Comparison of ENCODE assay signal across 8 mouse cellular contexts in genomic region chr11:121261074-121261473, GRCm38 (mm10). TPM values are rescaled to one million over a fixed set of nuclear protein-coding genes. Genes with fewer than 3 reads are reported as not detected.
DNase-seq lines count a peak whose midpoint lies in the region; ATAC-seq and TF ChIP-seq lines count a peak whose summit lies in the region.

No protein-coding gene starts in this region.

- WGBS in kidney, postnatal 0 days = 34% methylated on average over 2 of the region's 2 CpGs
- 46% methylated on average over 2 of the region's 2 CpGs for WGBS in embryonic facial prominence, embryonic 11.5 days
- WGBS in intestine, embryonic 14.5 days = 57% methylated on average over 2 of the region's 2 CpGs
- 64% methylated on average over 2 of the region's 2 CpGs for WGBS in midbrain, postnatal 0 days

- H3K4me3 ChIP-seq in kidney, postnatal 0 days (replicated peaks; ENCODE audit: low read depth, low read length) = peak overlapping the region; percentile 91
- peak overlapping the region; percentile 99 for H3K4me3 ChIP-seq in embryonic facial prominence, embryonic 11.5 days (ENCODE audit: low read depth, low read length)
- H3K4me3 ChIP-seq in intestine, embryonic 14.5 days (ENCODE audit: low read depth, low read length) = peak overlapping the region; percentile 98
- H3K4me3 ChIP-seq in midbrain, postnatal 0 days (ENCODE audit: low read depth, low read length) = peak overlapping the region; percentile 97

- no peaks in the 10 kb centered on the region for H3K27me3 ChIP-seq in kidney, postnatal 0 days (ENCODE audit: insufficient read depth, low read length)
- no peaks in the 10 kb centered on the region for H3K27me3 ChIP-seq in embryonic facial prominence, embryonic 11.5 days (ENCODE audit: control insufficient read depth, insufficient read depth, low read length)
- H3K27me3 ChIP-seq in intestine, embryonic 14.5 days (replicated peaks; ENCODE audit: control insufficient read depth, insufficient read depth, low read length) = no peaks in the 10 kb centered on the region
- no peaks in the 10 kb centered on the region for H3K27me3 ChIP-seq in midbrain, postnatal 0 days (ENCODE audit: insufficient read depth, low read length)

- peak overlapping the region; percentile 97 for H3K9ac ChIP-seq in kidney, postnatal 0 days (ENCODE audit: low read depth, low read length)
- peak overlapping the region; percentile 96 for H3K9ac ChIP-seq in embryonic facial prominence, embryonic 11.5 days (replicated peaks; ENCODE audit: low read length)
- H3K9ac ChIP-seq in intestine, embryonic 14.5 days (ENCODE audit: low read length) = peak overlapping the region; percentile 96
- H3K9ac ChIP-seq in midbrain, postnatal 0 days (replicated peaks; ENCODE audit: low read length, poor library complexity, severe bottlenecking) = peak overlapping the region; percentile 98

- ATAC-seq in kidney, postnatal 0 days (replicated peaks; ENCODE audit: low FRiP score, low read depth) = no peak
- ATAC-seq in embryonic facial prominence, embryonic 11.5 days (replicated peaks; ENCODE audit: insufficient number of reproducible peaks, low FRiP score, low TSS enrichment, low read depth) = no peak
- no peak for ATAC-seq in intestine, embryonic 14.5 days (replicated peaks; ENCODE audit: low FRiP score, low TSS enrichment, low read depth)
- ATAC-seq in midbrain, postnatal 0 days (ENCODE audit: low FRiP score) = no peak

- no peaks in the 10 kb centered on the region for H3K9me3 ChIP-seq in kidney, postnatal 0 days (replicated peaks; ENCODE audit: low read length)
- no peaks in the 10 kb centered on the region for H3K9me3 ChIP-seq in embryonic facial prominence, embryonic 11.5 days (replicated peaks; ENCODE audit: control insufficient read depth, low read length)
- H3K9me3 ChIP-seq in intestine, embryonic 14.5 days (ENCODE audit: control insufficient read depth, low read length) = no peaks in the 10 kb centered on the region
- H3K9me3 ChIP-seq in midbrain, postnatal 0 days (ENCODE audit: low read length) = no peaks in the 10 kb centered on the region

- H3K36me3 ChIP-seq in kidney, postnatal 0 days (ENCODE audit: insufficient read depth, low read length) = 0 out of 2 replicates have a peak, but pooled peaks cover 7% of the 10 kb centered on the region
- H3K36me3 ChIP-seq in embryonic facial prominence, embryonic 11.5 days (replicated peaks; ENCODE audit: control insufficient read depth, insufficient read depth, low read depth, low read length) = no peaks in the 10 kb centered on the region; the same call in 1 of the 2 replicates
- peaks cover 23% of the 10 kb centered on the region; the same call in 1 of the 2 replicates for H3K36me3 ChIP-seq in intestine, embryonic 14.5 days (ENCODE audit: control insufficient read depth, insufficient read depth, low read length)
- peaks cover 4% of the 10 kb centered on the region for H3K36me3 ChIP-seq in midbrain, postnatal 0 days (ENCODE audit: insufficient read depth, low read length)

- peak overlapping the region; percentile 87 for H3K4me2 ChIP-seq in kidney, postnatal 0 days (ENCODE audit: low read length)
- peak overlapping the region; percentile 90 for H3K4me2 ChIP-seq in embryonic facial prominence, embryonic 11.5 days (ENCODE audit: low read depth, low read length)
- peak overlapping the region; percentile 62 for H3K4me2 ChIP-seq in intestine, embryonic 14.5 days (ENCODE audit: low read length)
- H3K4me2 ChIP-seq in midbrain, postnatal 0 days (ENCODE audit: low read depth, low read length, poor library complexity, severe bottlenecking) = peak overlapping the region; percentile 95

- TF ChIP-seq CTCF in kidney, postnatal 0 days (IDR thresholded peaks at IDR 0.05; ENCODE audit: low read depth) = no peak
- TF ChIP-seq CTCF in midbrain, postnatal 0 days (IDR thresholded peaks at IDR 0.05) = no peak

- H3K27ac ChIP-seq in kidney, postnatal 0 days = no peak overlapping the region
- H3K27ac ChIP-seq in embryonic facial prominence, embryonic 11.5 days (replicated peaks; ENCODE audit: low read depth, low read length) = no peak overlapping the region
- H3K27ac ChIP-seq in intestine, embryonic 14.5 days (ENCODE audit: low read depth) = no peak overlapping the region
- H3K27ac ChIP-seq in midbrain, postnatal 0 days (ENCODE audit: low read depth, low read length) = peak overlapping the region; percentile 92; the same call in 1 of the 2 replicates

- no peak for DNase-seq in kidney, postnatal 0 days (ENCODE audit: low spot score)
- no peak for DNase-seq in kidney, postnatal 36 days
- no peak for DNase-seq in embryonic facial prominence, embryonic 11.5 days (ENCODE audit: low spot score)
- no peak for DNase-seq in intestine, embryonic 14.5 days (ENCODE audit: low spot score)
- no peak for DNase-seq in midbrain, postnatal 0 days (ENCODE audit: low spot score)
- no peak for DNase-seq in layer of hippocampus, postnatal 36 days
- DNase-seq in embryo, embryonic 10.5 days (ENCODE audit: low spot score) = no peak
- no peak for DNase-seq in layer of hippocampus, postnatal 14 days (ENCODE audit: low spot score in 2 of 2)

- H3K4me1 ChIP-seq in kidney, postnatal 0 days (replicated peaks; ENCODE audit: insufficient read depth, low read length) = peaks cover 18% of the 10 kb centered on the region; the same call in 1 of the 2 replicates
- H3K4me1 ChIP-seq in embryonic facial prominence, embryonic 11.5 days (ENCODE audit: control insufficient read depth, insufficient read depth, low read length) = no peaks in the 10 kb centered on the region
- H3K4me1 ChIP-seq in intestine, embryonic 14.5 days (replicated peaks; ENCODE audit: control insufficient read depth, insufficient read depth, low read length) = peaks cover 12% of the 10 kb centered on the region
- H3K4me1 ChIP-seq in midbrain, postnatal 0 days (ENCODE audit: insufficient read depth, low read length) = peaks cover 5% of the 10 kb centered on the region; the same call in 1 of the 2 replicates

RNA-seq across cellular contexts. Expression of gene Foxk2, which starts 1.3 kb away (rescaled TPM):
- polyA plus RNA-seq in kidney, postnatal 0 days (2015; fragmentation: Nextera tagmentation; extraction: Ambion mirVana) = 5.5 and 6.2 TPM in 2 replicates
- 13.4 and 18.1 TPM in 2 replicates for polyA plus RNA-seq in embryonic facial prominence, embryonic 11.5 days (2014; fragmentation: Nextera tagmentation; extraction: Ambion mirVana)
- polyA plus RNA-seq in intestine, embryonic 14.5 days (2014; fragmentation: Nextera tagmentation; extraction: Ambion mirVana) = 10.7 and 10.8 TPM in 2 replicates
- 92.5 and 92.9 TPM in 2 replicates for total RNA-seq in midbrain, postnatal 0 days (2014; rRNA removed)
- 13.2 and 13.7 TPM in 2 replicates for polyA plus RNA-seq in midbrain, postnatal 0 days (2015; fragmentation: Nextera tagmentation; extraction: Ambion mirVana)
- total RNA-seq in layer of hippocampus, postnatal 36 days (2021) = 10 to 100 TPM; 75.7 to 84.8 TPM
- total RNA-seq in layer of hippocampus, postnatal 14 days (2021) = 10 to 100 TPM; 95.9 to 97.3 TPM

RNA-seq across cellular contexts. Expression of gene Narf, which starts 24.0 kb away (rescaled TPM):
- 30.7 and 34.6 TPM in 2 replicates for polyA plus RNA-seq in kidney, postnatal 0 days (2015; fragmentation: Nextera tagmentation; extraction: Ambion mirVana)
- 62.2 and 66.4 TPM in 2 replicates for polyA plus RNA-seq in embryonic facial prominence, embryonic 11.5 days (2014; fragmentation: Nextera tagmentation; extraction: Ambion mirVana)
- 41.1 and 45.2 TPM in 2 replicates for polyA plus RNA-seq in intestine, embryonic 14.5 days (2014; fragmentation: Nextera tagmentation; extraction: Ambion mirVana)
- 112 and 129 TPM in 2 replicates for total RNA-seq in midbrain, postnatal 0 days (2014; rRNA removed)
- polyA plus RNA-seq in midbrain, postnatal 0 days (2015; fragmentation: Nextera tagmentation; extraction: Ambion mirVana) = 37.4 and 38.0 TPM in 2 replicates
- 10 to 100 TPM; 48.9 to 56.7 TPM for total RNA-seq in layer of hippocampus, postnatal 36 days (2021)
- total RNA-seq in layer of hippocampus, postnatal 14 days (2021) = 10 to 100 TPM; 73.5 to 75.5 TPM

RNA-seq across cellular contexts. Expression of gene Cybc1, which starts 32.0 kb away (rescaled TPM):
- 24.3 and 27.2 TPM in 2 replicates for polyA plus RNA-seq in kidney, postnatal 0 days (2015; fragmentation: Nextera tagmentation; extraction: Ambion mirVana)
- polyA plus RNA-seq in embryonic facial prominence, embryonic 11.5 days (2014; fragmentation: Nextera tagmentation; extraction: Ambion mirVana) = 30.2 and 38.1 TPM in 2 replicates
- polyA plus RNA-seq in intestine, embryonic 14.5 days (2014; fragmentation: Nextera tagmentation; extraction: Ambion mirVana) = 38.1 and 38.2 TPM in 2 replicates
- 26.5 and 29.1 TPM in 2 replicates for total RNA-seq in midbrain, postnatal 0 days (2014; rRNA removed)
- polyA plus RNA-seq in midbrain, postnatal 0 days (2015; fragmentation: Nextera tagmentation; extraction: Ambion mirVana) = 18.7 and 20.9 TPM in 2 replicates
- 10 to 100 TPM; 22.1 to 22.5 TPM for total RNA-seq in layer of hippocampus, postnatal 36 days (2021)
- total RNA-seq in layer of hippocampus, postnatal 14 days (2021) = 10 to 100 TPM; 27.7 to 32.7 TPM

RNA-seq across cellular contexts. Expression of gene Ogfod3, which starts 56.6 kb away (rescaled TPM):
- 37.9 and 38.1 TPM in 2 replicates for polyA plus RNA-seq in kidney, postnatal 0 days (2015; fragmentation: Nextera tagmentation; extraction: Ambion mirVana)
- 16.0 and 19.0 TPM in 2 replicates for polyA plus RNA-seq in embryonic facial prominence, embryonic 11.5 days (2014; fragmentation: Nextera tagmentation; extraction: Ambion mirVana)
- polyA plus RNA-seq in intestine, embryonic 14.5 days (2014; fragmentation: Nextera tagmentation; extraction: Ambion mirVana) = 32.3 and 32.9 TPM in 2 replicates
- total RNA-seq in midbrain, postnatal 0 days (2014; rRNA removed) = 8.9 and 12.0 TPM in 2 replicates
- polyA plus RNA-seq in midbrain, postnatal 0 days (2015; fragmentation: Nextera tagmentation; extraction: Ambion mirVana) = 25.2 and 32.5 TPM in 2 replicates
- 1 to 10 TPM; 6.0 to 7.0 TPM for total RNA-seq in layer of hippocampus, postnatal 36 days (2021)
- 1 to 10 TPM; 6.2 to 9.6 TPM for total RNA-seq in layer of hippocampus, postnatal 14 days (2021)

RNA-seq across cellular contexts. Expression of gene Hexdc, which starts 56.8 kb away (rescaled TPM):
- 8.4 and 8.9 TPM in 2 replicates for polyA plus RNA-seq in kidney, postnatal 0 days (2015; fragmentation: Nextera tagmentation; extraction: Ambion mirVana)
- 5.4 and 6.3 TPM in 2 replicates for polyA plus RNA-seq in embryonic facial prominence, embryonic 11.5 days (2014; fragmentation: Nextera tagmentation; extraction: Ambion mirVana)
- 10.4 and 11.8 TPM in 2 replicates for polyA plus RNA-seq in intestine, embryonic 14.5 days (2014; fragmentation: Nextera tagmentation; extraction: Ambion mirVana)
- total RNA-seq in midbrain, postnatal 0 days (2014; rRNA removed) = 85.2 and 87.4 TPM in 2 replicates
- polyA plus RNA-seq in midbrain, postnatal 0 days (2015; fragmentation: Nextera tagmentation; extraction: Ambion mirVana) = 37.4 and 38.1 TPM in 2 replicates
- total RNA-seq in layer of hippocampus, postnatal 36 days (2021) = 10 to 100 TPM; 16.7 to 20.2 TPM
- total RNA-seq in layer of hippocampus, postnatal 14 days (2021) = 10 to 100 TPM; 28.3 to 31.3 TPM
